Mouse (Mus musculus): Measurements from ENCODE around the gene Birc6. TPM values are rescaled to one million over a fixed set of nuclear protein-coding genes. Genes with fewer than 3 reads are reported as not detected.

Birc6 gene
- total and polyA plus RNA-seq, 2 experiments from 2014 or later: 86.0 to 121 TPM

GRCm38 (mm10) chr17:74501085-74501484, 27.0 kb upstream of the Birc6 start:
- H3K9ac ChIP-seq: no peak overlapping the region
- H3K27me3 ChIP-seq (ENCODE audit: insufficient read depth, low read length): no peaks in the 10 kb centered on the region
- H3K27ac ChIP-seq (ENCODE audit: low read depth, low read length): no peak overlapping the region
- no peak overlapping the region for H3K4me2 ChIP-seq (ENCODE audit: low read depth)
- peaks cover 33% of the 10 kb centered on the region for H3K36me3 ChIP-seq (ENCODE audit: insufficient read depth)
- TF ChIP-seq CTCF (IDR thresholded peaks at IDR 0.05; ENCODE audit: low read depth): no peak
- no peak; the same call in 1 of the 2 replicates for ATAC-seq
- H3K9me3 ChIP-seq (ENCODE audit: low read length): no peaks in the 10 kb centered on the region
- DNase-seq: no peak
- no peak overlapping the region for H3K4me3 ChIP-seq (ENCODE audit: low read depth, low read length)
- H3K4me1 ChIP-seq (ENCODE audit: insufficient read depth): no peaks in the 10 kb centered on the region

GRCm38 (mm10) chr17:74507934-74508333, 20.2 kb upstream of the Birc6 start:
- TF ChIP-seq CTCF (IDR thresholded peaks at IDR 0.05; ENCODE audit: low read depth): no peak
- no peaks in the 10 kb centered on the region for H3K9me3 ChIP-seq (ENCODE audit: low read length)
- no peaks in the 10 kb centered on the region for H3K36me3 ChIP-seq (ENCODE audit: insufficient read depth)
- no peak overlapping the region for H3K4me2 ChIP-seq (ENCODE audit: low read depth)
- H3K9ac ChIP-seq: no peak overlapping the region
- no peak overlapping the region for H3K4me3 ChIP-seq (ENCODE audit: low read depth, low read length)
- peak; percentile 79 for ATAC-seq
- WGBS: 61% methylated on average over 2 of the region's 2 CpGs
- no peak for DNase-seq
- H3K4me1 ChIP-seq (ENCODE audit: insufficient read depth): no peaks in the 10 kb centered on the region
- H3K27me3 ChIP-seq (ENCODE audit: insufficient read depth, low read length): no peaks in the 10 kb centered on the region
- no peak overlapping the region for H3K27ac ChIP-seq (ENCODE audit: low read depth, low read length)

- Histone ChIP-seq H3K9ac (no peak overlapping the region), H3K27me3 (ENCODE audit: insufficient read depth, low read length) (no peaks in the 10 kb centered on the region), H3K36me3 (ENCODE audit: insufficient read depth) (no peaks in the 10 kb centered on the region), H3K4me3 (ENCODE audit: low read depth, low read length) (no peak overlapping the region), H3K4me1 (ENCODE audit: insufficient read depth) (no peaks in the 10 kb centered on the region), H3K27ac (ENCODE audit: low read depth, low read length) (no peak overlapping the region), H3K4me2 (ENCODE audit: low read depth) (no peak overlapping the region), H3K9me3 (ENCODE audit: low read length) (no peaks in the 10 kb centered on the region)
- WGBS: 89% methylated on average over 3 of the region's 3 CpGs
- DNase-seq: no peak
- TF ChIP-seq CTCF (IDR thresholded peaks at IDR 0.05; ENCODE audit: low read depth): no peak
- ATAC-seq: no peak
Measured at GRCm38 (mm10) chr17:74508600-74508999, 19.5 kb upstream of the Birc6 start.

GRCm38 (mm10) chr17:74512308-74512707, 15.8 kb upstream of the Birc6 start:
- no peaks in the 10 kb centered on the region for H3K27me3 ChIP-seq (ENCODE audit: insufficient read depth, low read length)
- H3K4me2 ChIP-seq (ENCODE audit: low read depth): no peak overlapping the region
- H3K36me3 ChIP-seq (ENCODE audit: insufficient read depth): no peaks in the 10 kb centered on the region
- no peak overlapping the region for H3K9ac ChIP-seq
- DNase-seq (no peak), ATAC-seq (no peak)
- no peak overlapping the region for H3K4me3 ChIP-seq (ENCODE audit: low read depth, low read length)
- H3K4me1 ChIP-seq (ENCODE audit: insufficient read depth): no peaks in the 10 kb centered on the region
- no peak for TF ChIP-seq CTCF (IDR thresholded peaks at IDR 0.05; ENCODE audit: low read depth)
- 93% methylated on average over 2 of the region's 2 CpGs for WGBS
- H3K9me3 ChIP-seq (ENCODE audit: low read length): no peaks in the 10 kb centered on the region
- H3K27ac ChIP-seq (ENCODE audit: low read depth, low read length): no peak overlapping the region

- no peaks in the 10 kb centered on the region for H3K27me3 ChIP-seq (ENCODE audit: insufficient read depth, low read length)
- H3K4me1 ChIP-seq (ENCODE audit: insufficient read depth): no peaks in the 10 kb centered on the region
- no peak overlapping the region for H3K27ac ChIP-seq (ENCODE audit: low read depth, low read length)
- H3K9ac ChIP-seq: no peak overlapping the region
- no peaks in the 10 kb centered on the region for H3K9me3 ChIP-seq (ENCODE audit: low read length)
- H3K4me2 ChIP-seq (ENCODE audit: low read depth): no peak overlapping the region
- ATAC-seq (no peak), DNase-seq (no peak)
- H3K36me3 ChIP-seq (ENCODE audit: insufficient read depth): no peaks in the 10 kb centered on the region
- 85% methylated on average over 8 of the region's 8 CpGs for WGBS
- TF ChIP-seq CTCF (IDR thresholded peaks at IDR 0.05; ENCODE audit: low read depth): no peak
- no peak overlapping the region for H3K4me3 ChIP-seq (ENCODE audit: low read depth, low read length)
Measured at GRCm38 (mm10) chr17:74522797-74523723, 5.0 kb upstream of the Birc6 start.

GRCm38 (mm10) chr17:74526117-74526516, 2.0 kb upstream of the Birc6 start:
- H3K4me2 ChIP-seq (ENCODE audit: low read depth): no peak overlapping the region
- no peak overlapping the region for H3K4me3 ChIP-seq (ENCODE audit: low read depth, low read length)

More at GRCm38 (mm10) chr17:74526117-74526516, 2.0 kb upstream of the Birc6 start:
- no peak for ATAC-seq
- no peak for TF ChIP-seq CTCF (IDR thresholded peaks at IDR 0.05; ENCODE audit: low read depth)
- no peak for DNase-seq
- Histone ChIP-seq H3K9ac (no peak overlapping the region), H3K27ac (ENCODE audit: low read depth, low read length) (no peak overlapping the region), H3K9me3 (ENCODE audit: low read length) (no peaks in the 10 kb centered on the region), H3K36me3 (ENCODE audit: insufficient read depth) (no peaks in the 10 kb centered on the region), H3K27me3 (ENCODE audit: insufficient read depth, low read length) (no peaks in the 10 kb centered on the region), H3K4me1 (ENCODE audit: insufficient read depth) (peaks cover 4% of the 10 kb centered on the region; the same call in 1 of the 2 replicates)
- WGBS: 94% methylated on average over 2 of the region's 2 CpGs
